Mouse (Mus musculus): ENCODE measurements at regions not wholly inside any gene's neighbourhood (a gene's known extent, or its start where the extent isn't known, plus 50 kb on each side); places are given as distances from the start of the nearest gene placed in this dataset.

DNA sequence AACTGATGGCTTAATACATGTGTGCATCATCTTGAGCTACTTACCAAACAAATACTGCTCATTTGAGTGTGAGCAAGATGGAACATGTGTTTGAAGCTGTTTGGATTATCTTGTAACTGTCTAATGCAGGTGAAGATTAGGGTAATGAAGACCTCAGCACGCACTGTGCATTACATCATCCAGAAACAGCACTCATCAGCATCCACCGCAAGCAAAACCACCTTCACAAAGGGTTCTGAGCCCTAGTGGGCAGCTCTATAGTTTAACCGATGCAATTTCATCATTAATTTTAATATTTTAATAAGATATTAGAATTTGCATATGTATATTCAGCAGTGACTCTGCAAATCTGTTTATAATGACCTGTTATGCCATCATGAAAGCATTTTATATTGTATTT, 664.1 kb downstream of the Lrriq3 start:
- ATAC-seq (replicated peaks; ENCODE audit: low FRiP score) (peak; percentile 58; the same call in 1 of the 2 replicates), DNase-seq (ENCODE audit: low spot score) (no peak)
- no peak overlapping the region for H3K9ac ChIP-seq (ENCODE audit: low read length)
- no peak overlapping the region for H3K4me3 ChIP-seq (ENCODE audit: low read depth, low read length)
- 88% methylated on average over 3 of the region's 3 CpGs for WGBS
- no peaks in the 10 kb centered on the region for H3K36me3 ChIP-seq (ENCODE audit: control insufficient read depth, insufficient read depth, low read length)
- H3K4me1 ChIP-seq (replicated peaks; ENCODE audit: control insufficient read depth, insufficient read depth, low read length) = no peaks in the 10 kb centered on the region
- H3K27me3 ChIP-seq (ENCODE audit: control insufficient read depth, insufficient read depth, low read length) = no peaks in the 10 kb centered on the region
- no peaks in the 10 kb centered on the region for H3K9me3 ChIP-seq (ENCODE audit: control insufficient read depth, low read length)
- no peak overlapping the region for H3K27ac ChIP-seq (ENCODE audit: low read depth, low read length)
- no peak overlapping the region for H3K4me2 ChIP-seq (ENCODE audit: low read depth, low read length, severe bottlenecking)

DNA sequence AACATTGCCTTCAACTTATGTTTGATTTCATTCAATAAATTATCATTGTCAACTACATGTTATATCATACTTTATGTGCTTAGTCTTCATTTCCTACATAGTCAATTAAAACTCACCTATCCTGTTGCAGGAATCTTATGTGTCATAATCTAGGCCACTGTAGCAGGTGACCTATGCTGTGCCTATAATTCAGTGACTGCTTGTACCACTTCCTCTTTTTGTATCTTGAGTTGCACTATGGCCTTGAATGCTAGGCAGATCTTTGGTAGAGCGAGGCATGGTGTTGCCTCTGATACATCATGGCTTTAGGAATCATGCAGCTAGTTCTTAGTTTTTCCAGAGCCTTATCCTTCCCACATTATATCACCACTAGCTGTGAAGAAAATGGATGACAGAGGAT, 682.8 kb downstream of the Lrriq3 start:
- 87% methylated on average over 1 of the region's 1 CpGs for WGBS
- no peaks in the 10 kb centered on the region for H3K4me1 ChIP-seq (replicated peaks; ENCODE audit: control insufficient read depth, insufficient read depth, low read length)
- no peaks in the 10 kb centered on the region for H3K36me3 ChIP-seq (ENCODE audit: control insufficient read depth, insufficient read depth, low read length)
- no peak overlapping the region for H3K27ac ChIP-seq (ENCODE audit: low read depth, low read length)
- no peaks in the 10 kb centered on the region for H3K9me3 ChIP-seq (ENCODE audit: control insufficient read depth, low read length)
- H3K4me2 ChIP-seq (ENCODE audit: low read depth, low read length, severe bottlenecking) = no peak overlapping the region
- H3K4me3 ChIP-seq (ENCODE audit: low read depth, low read length) = no peak overlapping the region
- DNase-seq (ENCODE audit: low spot score) (no peak), ATAC-seq (replicated peaks; ENCODE audit: low FRiP score) (no peak)
- no peak overlapping the region for H3K9ac ChIP-seq (ENCODE audit: low read length)
- no peaks in the 10 kb centered on the region for H3K27me3 ChIP-seq (ENCODE audit: control insufficient read depth, insufficient read depth, low read length)

GRCm38 (mm10) chr3:155777025-155777424, 683.8 kb downstream of the Lrriq3 start:
- no peaks in the 10 kb centered on the region for H3K9me3 ChIP-seq (ENCODE audit: control insufficient read depth, low read length)
- no peak overlapping the region for H3K9ac ChIP-seq (ENCODE audit: low read length)
- no peaks in the 10 kb centered on the region for H3K4me1 ChIP-seq (replicated peaks; ENCODE audit: control insufficient read depth, insufficient read depth, low read length)
- H3K27ac ChIP-seq (ENCODE audit: low read depth, low read length) = no peak overlapping the region
- DNase-seq (ENCODE audit: low spot score) = no peak
- no peak overlapping the region for H3K4me2 ChIP-seq (ENCODE audit: low read depth, low read length, severe bottlenecking)
- H3K27me3 ChIP-seq (ENCODE audit: control insufficient read depth, insufficient read depth, low read length) = no peaks in the 10 kb centered on the region
- WGBS = 91% methylated on average over 1 of the region's 1 CpGs
- no peak overlapping the region for H3K4me3 ChIP-seq (ENCODE audit: low read depth, low read length)
- H3K36me3 ChIP-seq (ENCODE audit: control insufficient read depth, insufficient read depth, low read length) = no peaks in the 10 kb centered on the region
- ATAC-seq (replicated peaks; ENCODE audit: low FRiP score) = no peak

DNA sequence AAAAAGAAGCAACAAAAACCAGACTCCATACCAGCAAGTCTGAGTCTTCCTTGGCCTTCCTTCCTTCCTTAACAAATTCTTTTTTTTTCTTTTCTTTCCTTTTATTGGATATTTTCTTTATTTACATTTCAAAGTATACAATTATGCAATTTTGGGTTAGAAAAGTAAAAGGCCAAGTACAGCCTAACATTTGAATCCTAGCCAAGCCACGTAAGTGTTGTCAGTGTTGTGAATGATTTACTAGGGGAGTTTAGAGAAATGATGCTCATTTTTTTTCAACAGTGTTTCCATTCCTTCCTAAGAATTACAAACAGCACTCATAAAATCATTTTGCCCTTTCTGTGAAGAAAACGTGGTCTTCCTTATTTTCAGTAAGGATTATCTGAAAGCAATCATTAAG, 722.5 kb downstream of the Lrriq3 start:
- no peaks in the 10 kb centered on the region for H3K27me3 ChIP-seq (ENCODE audit: control insufficient read depth, insufficient read depth, low read length)
- H3K9ac ChIP-seq (ENCODE audit: low read length) = no peak overlapping the region
- H3K4me1 ChIP-seq (replicated peaks; ENCODE audit: control insufficient read depth, insufficient read depth, low read length) = no peaks in the 10 kb centered on the region
- no peak overlapping the region for H3K4me2 ChIP-seq (ENCODE audit: low read depth, low read length, severe bottlenecking)
- no peaks in the 10 kb centered on the region for H3K36me3 ChIP-seq (ENCODE audit: control insufficient read depth, insufficient read depth, low read length)
- 82% methylated on average over 2 of the region's 2 CpGs for WGBS
- no peaks in the 10 kb centered on the region for H3K9me3 ChIP-seq (ENCODE audit: control insufficient read depth, low read length)
- ATAC-seq (replicated peaks; ENCODE audit: low FRiP score) (no peak), DNase-seq (ENCODE audit: low spot score) (no peak)
- H3K27ac ChIP-seq (ENCODE audit: low read depth, low read length) = no peak overlapping the region
- no peak overlapping the region for H3K4me3 ChIP-seq (ENCODE audit: low read depth, low read length)

- Histone ChIP-seq H3K4me1 (replicated peaks; ENCODE audit: control insufficient read depth, insufficient read depth, low read length) (no peaks in the 10 kb centered on the region), H3K4me2 (ENCODE audit: low read depth, low read length, severe bottlenecking) (no peak overlapping the region), H3K9ac (ENCODE audit: low read length) (no peak overlapping the region), H3K9me3 (ENCODE audit: control insufficient read depth, low read length) (no peaks in the 10 kb centered on the region), H3K36me3 (ENCODE audit: control insufficient read depth, insufficient read depth, low read length) (no peaks in the 10 kb centered on the region), H3K4me3 (ENCODE audit: low read depth, low read length) (no peak overlapping the region), H3K27ac (ENCODE audit: low read depth, low read length) (no peak overlapping the region), H3K27me3 (ENCODE audit: control insufficient read depth, insufficient read depth, low read length) (no peaks in the 10 kb centered on the region)
- ATAC-seq (replicated peaks; ENCODE audit: low FRiP score) (peak; percentile 33), DNase-seq (ENCODE audit: low spot score) (no peak)
- WGBS = 92% methylated on average over 2 of the region's 2 CpGs
These were observed 731.6 kb downstream of the Lrriq3 start for GRCm38 (mm10) chr3:155824863-155825262.

- Histone ChIP-seq H3K4me2 (ENCODE audit: low read depth, low read length, severe bottlenecking) (no peak overlapping the region), H3K27me3 (ENCODE audit: control insufficient read depth, insufficient read depth, low read length) (no peaks in the 10 kb centered on the region), H3K4me1 (replicated peaks; ENCODE audit: control insufficient read depth, insufficient read depth, low read length) (no peaks in the 10 kb centered on the region), H3K36me3 (ENCODE audit: control insufficient read depth, insufficient read depth, low read length) (no peaks in the 10 kb centered on the region), H3K27ac (ENCODE audit: low read depth, low read length) (no peak overlapping the region), H3K9ac (ENCODE audit: low read length) (no peak overlapping the region), H3K4me3 (ENCODE audit: low read depth, low read length) (no peak overlapping the region), H3K9me3 (ENCODE audit: control insufficient read depth, low read length) (no peaks in the 10 kb centered on the region)
- DNase-seq (ENCODE audit: low spot score) (no peak), ATAC-seq (replicated peaks; ENCODE audit: low FRiP score) (no peak)
These were observed 695.3 kb upstream of the Negr1 start for GRCm38 (mm10) chr3:155866286-155866685.

GRCm38 (mm10) chr3:155875696-155876095, 685.9 kb upstream of the Negr1 start:
- H3K36me3 ChIP-seq (ENCODE audit: control insufficient read depth, insufficient read depth, low read length) = no peaks in the 10 kb centered on the region

GRCm38 (mm10) chr3:155878401-155878800, 683.2 kb upstream of the Negr1 start:
- 89% methylated on average over 2 of the region's 2 CpGs for WGBS
- ATAC-seq (replicated peaks; ENCODE audit: low FRiP score) (no peak), DNase-seq (ENCODE audit: low spot score) (no peak)
- H3K4me1 ChIP-seq (replicated peaks; ENCODE audit: control insufficient read depth, insufficient read depth, low read length) = no peaks in the 10 kb centered on the region
- no peaks in the 10 kb centered on the region for H3K27me3 ChIP-seq (ENCODE audit: control insufficient read depth, insufficient read depth, low read length)
- no peak overlapping the region for H3K9ac ChIP-seq (ENCODE audit: low read length)
- H3K27ac ChIP-seq (ENCODE audit: low read depth, low read length) = no peak overlapping the region
- no peaks in the 10 kb centered on the region for H3K9me3 ChIP-seq (ENCODE audit: control insufficient read depth, low read length)
- no peak overlapping the region for H3K4me2 ChIP-seq (ENCODE audit: low read depth, low read length, severe bottlenecking)
- no peak overlapping the region for H3K4me3 ChIP-seq (ENCODE audit: low read depth, low read length)
- H3K36me3 ChIP-seq (ENCODE audit: control insufficient read depth, insufficient read depth, low read length) = no peaks in the 10 kb centered on the region

More at GRCm38 (mm10) chr3:155875696-155876095, 685.9 kb upstream of the Negr1 start:
- DNase-seq (ENCODE audit: low spot score) (no peak), ATAC-seq (replicated peaks; ENCODE audit: low FRiP score) (no peak)
- H3K27me3 ChIP-seq (ENCODE audit: control insufficient read depth, insufficient read depth, low read length) = no peaks in the 10 kb centered on the region
- no peak overlapping the region for H3K4me2 ChIP-seq (ENCODE audit: low read depth, low read length, severe bottlenecking)
- no peak overlapping the region for H3K27ac ChIP-seq (ENCODE audit: low read depth, low read length)
- 97% methylated on average over 3 of the region's 3 CpGs for WGBS
- no peak overlapping the region for H3K9ac ChIP-seq (ENCODE audit: low read length)
- H3K4me1 ChIP-seq (replicated peaks; ENCODE audit: control insufficient read depth, insufficient read depth, low read length) = no peaks in the 10 kb centered on the region
- no peaks in the 10 kb centered on the region for H3K9me3 ChIP-seq (ENCODE audit: control insufficient read depth, low read length)
- no peak overlapping the region for H3K4me3 ChIP-seq (ENCODE audit: low read depth, low read length)

DNA sequence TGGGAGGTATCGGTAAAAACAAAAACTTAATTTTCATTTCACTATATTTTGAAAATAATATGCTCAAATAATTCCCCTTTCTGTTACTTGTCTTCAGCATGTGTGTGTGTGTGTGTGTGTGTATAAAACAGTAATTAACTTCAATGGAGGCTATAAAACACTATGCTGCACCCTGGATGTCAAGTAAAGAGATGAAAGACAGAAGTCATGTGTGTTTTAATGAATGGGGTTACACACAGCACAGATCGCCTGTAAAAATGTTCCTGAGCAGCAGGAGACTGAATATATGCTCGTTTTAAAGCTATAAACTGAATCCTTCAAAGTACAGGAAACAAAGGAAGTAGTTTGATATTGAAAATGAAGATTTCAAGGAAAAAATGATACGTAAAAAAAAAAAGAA, 680.9 kb upstream of the Negr1 start:
- Histone ChIP-seq H3K36me3 (ENCODE audit: control insufficient read depth, insufficient read depth, low read length) (no peaks in the 10 kb centered on the region), H3K4me2 (ENCODE audit: low read depth, low read length, severe bottlenecking) (no peak overlapping the region), H3K27ac (ENCODE audit: low read depth, low read length) (no peak overlapping the region), H3K9ac (ENCODE audit: low read length) (no peak overlapping the region), H3K27me3 (ENCODE audit: control insufficient read depth, insufficient read depth, low read length) (no peaks in the 10 kb centered on the region), H3K9me3 (ENCODE audit: control insufficient read depth, low read length) (no peaks in the 10 kb centered on the region), H3K4me1 (replicated peaks; ENCODE audit: control insufficient read depth, insufficient read depth, low read length) (no peaks in the 10 kb centered on the region), H3K4me3 (ENCODE audit: low read depth, low read length) (no peak overlapping the region)
- ATAC-seq (replicated peaks; ENCODE audit: low FRiP score) (no peak), DNase-seq (ENCODE audit: low spot score) (no peak)
- 79% methylated on average over 4 of the region's 4 CpGs for WGBS
